ENCODE assay signal across 35 mouse cellular contexts in the genomic region with DNA sequence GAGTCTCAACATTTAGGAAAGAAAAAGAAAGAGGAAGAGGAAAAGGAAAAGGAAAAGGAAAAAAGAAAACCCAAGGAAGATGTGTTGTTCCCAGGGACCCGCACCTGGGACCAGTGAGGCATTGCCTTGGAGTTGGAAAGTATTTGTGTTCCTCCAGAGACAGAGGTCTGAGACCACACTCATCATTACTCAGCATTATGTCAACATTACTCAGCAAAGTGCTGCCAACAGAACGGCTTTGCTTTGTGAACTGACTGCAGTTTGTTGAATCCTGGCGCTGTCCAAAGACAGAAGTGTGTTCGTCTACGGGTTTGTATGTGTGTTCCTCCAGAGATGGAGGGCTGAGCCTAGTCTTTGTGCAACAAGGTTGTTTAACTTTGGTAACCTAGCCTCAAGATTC. TPM values are rescaled to one million over a fixed set of nuclear protein-coding genes. Genes with fewer than 3 reads are reported as not detected.
DNase-seq lines count a peak whose midpoint lies in the region; ATAC-seq and TF ChIP-seq lines count a peak whose summit lies in the region.
"Had no signal": no experiment of that assay in that cellular context is flagged by ENCODE, and none has a peak within 500 bp of the region (broad histone marks: within the 10 kb centered on the region; RNA-seq: fewer than 3 reads in every experiment).

No protein-coding gene starts in this region.

- no peak overlapping the region for H3K4me3 ChIP-seq in heart, embryonic 13.5 days
- H3K4me3 ChIP-seq in heart, embryonic 11.5 days (ENCODE audit: low read depth, low read length): no peak overlapping the region
- no peak overlapping the region for H3K4me3 ChIP-seq in MEL (ENCODE audit: control insufficient read depth in 1 of 2, insufficient read depth in 1 of 2, low read depth in 2 of 2, low read length in 2 of 2)
- no peak overlapping the region for H3K4me3 ChIP-seq in liver, embryonic 12.5 days
- no peak overlapping the region for H3K4me3 ChIP-seq in forebrain, embryonic 16.5 days (replicated peaks; ENCODE audit: low read length)
- no peak overlapping the region for H3K4me3 ChIP-seq in kidney, embryonic 14.5 days (ENCODE audit: low read length)
- H3K4me3 ChIP-seq: embryonic facial prominence, embryonic 13.5 days; heart, embryonic 10.5 days; hindbrain, embryonic 12.5 days; kidney, embryonic 15.5 days; left cerebral cortex, adult 2 months; limb, embryonic 15.5 days; midbrain, embryonic 15.5 days; myocyte; neural tube, embryonic 13.5 days; stomach, embryonic 15.5 days had no signal

- TF ChIP-seq POLR2A in MEL (IDR thresholded peaks at IDR 0.05; ENCODE audit: control insufficient read depth in 1 of 2, insufficient read depth in 1 of 2, low read depth in 1 of 2, low read length in 2 of 2, poor library complexity in 1 of 2): no peak

- no peak for TF ChIP-seq CTCF in MEL (IDR thresholded peaks at IDR 0.05 in 2 of 3, conservative IDR thresholded peaks at IDR 0.05 in 1 of 3; ENCODE audit: control insufficient read depth in 1 of 3, insufficient read depth in 1 of 3, low read depth in 2 of 3, low read length in 3 of 3, poor library complexity in 1 of 3, severe bottlenecking in 1 of 3)

- WGBS in heart, embryonic 13.5 days: 82% methylated on average over 5 of the region's 5 CpGs
- WGBS in heart, embryonic 11.5 days (ENCODE audit: insufficient replicate concordance): 85% methylated on average over 5 of the region's 5 CpGs
- WGBS in liver, embryonic 12.5 days (ENCODE audit: insufficient replicate concordance): 70% methylated on average over 5 of the region's 5 CpGs
- WGBS in forebrain, embryonic 16.5 days: 90% methylated on average over 5 of the region's 5 CpGs
- WGBS in kidney, embryonic 14.5 days: 88% methylated on average over 5 of the region's 5 CpGs

- peaks cover 21% of the 10 kb centered on the region for H3K27me3 ChIP-seq in heart, embryonic 13.5 days (replicated peaks)
- no peaks in the 10 kb centered on the region for H3K27me3 ChIP-seq in heart, embryonic 11.5 days (ENCODE audit: control insufficient read depth, insufficient read depth, low read length)
- H3K27me3 ChIP-seq in MEL (ENCODE audit: control insufficient read depth in 1 of 2, insufficient read depth in 2 of 2, low read length in 2 of 2): no peaks in the 10 kb centered on the region
- H3K27me3 ChIP-seq in liver, embryonic 12.5 days (replicated peaks): peaks cover 11% of the 10 kb centered on the region; the same call in 1 of the 2 replicates
- H3K27me3 ChIP-seq in forebrain, embryonic 16.5 days (replicated peaks; ENCODE audit: control insufficient read depth, insufficient read depth, low read length): no peaks in the 10 kb centered on the region
- no peaks in the 10 kb centered on the region for H3K27me3 ChIP-seq in kidney, embryonic 14.5 days (ENCODE audit: control insufficient read depth, insufficient read depth, low read length)
- H3K27me3 ChIP-seq: embryonic facial prominence, embryonic 13.5 days; kidney, embryonic 15.5 days; limb, embryonic 15.5 days; midbrain, embryonic 15.5 days; neural tube, embryonic 13.5 days; Patski; stomach, embryonic 15.5 days had no signal

- no peak overlapping the region for H3K4me2 ChIP-seq in heart, embryonic 13.5 days
- H3K4me2 ChIP-seq in heart, embryonic 11.5 days: no peak overlapping the region
- peak overlapping the region; percentile 3; the same call in 1 of the 2 replicates for H3K4me2 ChIP-seq in liver, embryonic 12.5 days
- no peak overlapping the region for H3K4me2 ChIP-seq in forebrain, embryonic 16.5 days (ENCODE audit: low read length)
- no peak overlapping the region for H3K4me2 ChIP-seq in kidney, embryonic 14.5 days (replicated peaks; ENCODE audit: low read depth, low read length)
- H3K4me2 ChIP-seq: embryonic facial prominence, embryonic 13.5 days; hindbrain, embryonic 12.5 days; kidney, embryonic 15.5 days; limb, embryonic 15.5 days; midbrain, embryonic 15.5 days; neural tube, embryonic 13.5 days; stomach, embryonic 15.5 days had no signal

- TF ChIP-seq EP300 in MEL (IDR thresholded peaks at IDR 0.05; ENCODE audit: low read depth in 1 of 2, low read length in 2 of 2): no peak; a peak in 1 of 4 replicates

- H3K79me2 ChIP-seq in MEL (ENCODE audit: control insufficient read depth, insufficient read depth, low read length, poor library complexity): no peaks in the 10 kb centered on the region

- no peaks in the 10 kb centered on the region for H3K36me3 ChIP-seq in heart, embryonic 13.5 days
- no peaks in the 10 kb centered on the region for H3K36me3 ChIP-seq in heart, embryonic 11.5 days (ENCODE audit: control insufficient read depth, insufficient read depth, low read length)
- peaks cover 0 to 43% of the 10 kb centered on the region in 2 experiments; a peak in 2 of 4 replicates for H3K36me3 ChIP-seq in MEL (ENCODE audit: control insufficient read depth in 1 of 2, insufficient read depth in 2 of 2, low read length in 2 of 2)
- H3K36me3 ChIP-seq in liver, embryonic 12.5 days: no peaks in the 10 kb centered on the region
- H3K36me3 ChIP-seq in forebrain, embryonic 16.5 days (ENCODE audit: control insufficient read depth, insufficient read depth): no peaks in the 10 kb centered on the region
- no peaks in the 10 kb centered on the region for H3K36me3 ChIP-seq in kidney, embryonic 14.5 days (ENCODE audit: control insufficient read depth, insufficient read depth, low read length)
- H3K36me3 ChIP-seq: embryonic facial prominence, embryonic 13.5 days; heart, embryonic 10.5 days; hindbrain, embryonic 12.5 days; kidney, embryonic 15.5 days; limb, embryonic 15.5 days; midbrain, embryonic 15.5 days; neural tube, embryonic 13.5 days; stomach, embryonic 15.5 days had no signal

- DNase-seq in MEL (ENCODE audit: low read depth, low spot score): peak; percentile 75
- DNase-seq in testis, postnatal 14 days (ENCODE audit: low spot score): no peak
- DNase-seq in spleen, postnatal 36 days (ENCODE audit: low spot score in 2 of 2): no peak
- DNase-seq: adrenal gland, adult 8-10 months; B cell, adult 2 months; cerebellum, adult 2 months; cerebellum, postnatal 36 days; embryo, embryonic 11 days; heart, postnatal 14 days; kidney, postnatal 36 days; layer of hippocampus, adult 9-11 months; left cerebral cortex, postnatal 4 days; retina, postnatal 1 day; right cerebral cortex, postnatal 4 days; thymus, adult 2 months had no signal

- no peaks in the 10 kb centered on the region for H3K9me3 ChIP-seq in heart, embryonic 13.5 days
- no peaks in the 10 kb centered on the region for H3K9me3 ChIP-seq in heart, embryonic 11.5 days (replicated peaks; ENCODE audit: control insufficient read depth, low read length)
- H3K9me3 ChIP-seq in MEL (replicated peaks; ENCODE audit: insufficient read depth, low read length): no peaks in the 10 kb centered on the region
- H3K9me3 ChIP-seq in liver, embryonic 12.5 days (replicated peaks): no peaks in the 10 kb centered on the region
- H3K9me3 ChIP-seq in forebrain, embryonic 16.5 days (ENCODE audit: control insufficient read depth, low read length): no peaks in the 10 kb centered on the region
- no peaks in the 10 kb centered on the region for H3K9me3 ChIP-seq in kidney, embryonic 14.5 days (ENCODE audit: control insufficient read depth, low read length)
- H3K9me3 ChIP-seq: embryonic facial prominence, embryonic 13.5 days; heart, embryonic 10.5 days; hindbrain, embryonic 12.5 days; kidney, embryonic 15.5 days; limb, embryonic 15.5 days; midbrain, embryonic 15.5 days; neural tube, embryonic 13.5 days; stomach, embryonic 15.5 days had no signal

- peaks cover 18% of the 10 kb centered on the region for H3K4me1 ChIP-seq in heart, embryonic 13.5 days
- H3K4me1 ChIP-seq in heart, embryonic 11.5 days (ENCODE audit: control insufficient read depth, insufficient read depth, low read length): 0 out of 2 replicates have a peak, but pooled peaks cover 3% of the 10 kb centered on the region
- peaks cover 24 to 55% of the 10 kb centered on the region in 2 experiments for H3K4me1 ChIP-seq in MEL (ENCODE audit: control insufficient read depth in 1 of 2, insufficient read depth in 2 of 2, low read length in 2 of 2)
- H3K4me1 ChIP-seq in liver, embryonic 12.5 days: peaks cover 69% of the 10 kb centered on the region
- peaks cover 16% of the 10 kb centered on the region for H3K4me1 ChIP-seq in forebrain, embryonic 16.5 days (replicated peaks; ENCODE audit: control insufficient read depth, insufficient read depth, low read length)
- no peaks in the 10 kb centered on the region for H3K4me1 ChIP-seq in kidney, embryonic 14.5 days (ENCODE audit: control insufficient read depth, insufficient read depth, low read length)
- H3K4me1 ChIP-seq: kidney, embryonic 15.5 days; stomach, embryonic 15.5 days had no signal

- H3K27ac ChIP-seq in heart, embryonic 13.5 days (replicated peaks): no peak overlapping the region
- no peak overlapping the region for H3K27ac ChIP-seq in heart, embryonic 11.5 days (ENCODE audit: low read depth, low read length)
- H3K27ac ChIP-seq in MEL (ENCODE audit: control insufficient read depth, low read depth, low read length): peak overlapping the region; percentile 33; the same call in 1 of the 2 replicates
- H3K27ac ChIP-seq in liver, embryonic 12.5 days: peak overlapping the region; percentile 84
- H3K27ac ChIP-seq in forebrain, embryonic 16.5 days (ENCODE audit: low read length): no peak overlapping the region
- no peak overlapping the region for H3K27ac ChIP-seq in kidney, embryonic 14.5 days (ENCODE audit: low read depth, low read length)
- H3K27ac ChIP-seq: embryonic facial prominence, embryonic 13.5 days; heart, embryonic 10.5 days; hindbrain, embryonic 12.5 days; kidney, embryonic 15.5 days; left cerebral cortex, adult 2 months; limb, embryonic 15.5 days; macrophage; midbrain, embryonic 15.5 days; neural tube, embryonic 13.5 days; stomach, embryonic 15.5 days had no signal

- TF ChIP-seq RAD21 in MEL (IDR thresholded peaks at IDR 0.05; ENCODE audit: low read depth, low read length): no peak

- ATAC-seq in heart, embryonic 13.5 days (ENCODE audit: extremely low read depth, insufficient number of reproducible peaks, low FRiP score, low TSS enrichment): peak; percentile 72
- ATAC-seq in heart, embryonic 11.5 days (replicated peaks; ENCODE audit: insufficient number of reproducible peaks, low FRiP score, low TSS enrichment): no peak
- ATAC-seq in liver, embryonic 12.5 days: peak; percentile 54
- no peak for ATAC-seq in forebrain, embryonic 16.5 days
- no peak for ATAC-seq in kidney, embryonic 14.5 days (ENCODE audit: low FRiP score, low TSS enrichment)
- ATAC-seq: forebrain, embryonic 14.5 days; intestine, postnatal 0 days; lung, postnatal 0 days; midbrain, embryonic 15.5 days; Patski had no signal

- H3K9ac ChIP-seq in heart, embryonic 13.5 days: no peak overlapping the region
- H3K9ac ChIP-seq in heart, embryonic 11.5 days (ENCODE audit: low read depth, low read length): no peak overlapping the region
- no peak overlapping the region for H3K9ac ChIP-seq in MEL (ENCODE audit: control insufficient read depth, low read depth, low read length, poor library complexity, severe bottlenecking)
- no peak overlapping the region for H3K9ac ChIP-seq in liver, embryonic 12.5 days
- no peak overlapping the region for H3K9ac ChIP-seq in forebrain, embryonic 16.5 days (replicated peaks; ENCODE audit: low read depth, low read length)
- H3K9ac ChIP-seq in kidney, embryonic 14.5 days (ENCODE audit: low read depth, low read length): no peak overlapping the region
- H3K9ac ChIP-seq: embryonic facial prominence, embryonic 13.5 days; hindbrain, embryonic 12.5 days; kidney, embryonic 15.5 days; limb, embryonic 15.5 days; midbrain, embryonic 15.5 days; neural tube, embryonic 13.5 days; stomach, embryonic 15.5 days had no signal

RNA-seq across cellular contexts. Expression of a gene that starts 20.4 kb away (rescaled TPM):
- polyA plus RNA-seq in heart, embryonic 13.5 days (2015; fragmentation: Nextera tagmentation; extraction: Ambion mirVana): 1.3 and 1.8 TPM in 2 replicates
- polyA plus RNA-seq in heart, embryonic 11.5 days (2014; fragmentation: Nextera tagmentation; extraction: Ambion mirVana): 1.3 and 2.5 TPM in 2 replicates
- 2.2 and 2.4 TPM in 2 replicates for total RNA-seq in MEL (2012; rRNA removed)
- 1 to 10 TPM in 1 of 2 experiments, not detected in 1; 7.6 TPM for polyA plus RNA-seq in MEL (2012; ENCODE audit: insufficient read depth in 1 of 2, insufficient read length in 2 of 2, low read depth in 1 of 2, low replicate concordance in 2 of 2, missing spikeins in 1 of 2)
- polyA plus RNA-seq in liver, embryonic 12.5 days (2016; fragmentation: Nextera tagmentation; extraction: Ambion mirVana): 4.8 and 5.1 TPM in 2 replicates
- 3.2 and 3.9 TPM in 2 replicates for polyA plus RNA-seq in forebrain, embryonic 16.5 days (2015; fragmentation: Nextera tagmentation; extraction: Ambion mirVana)
- 1.0 and 1.1 TPM in 2 replicates for polyA plus RNA-seq in kidney, embryonic 14.5 days (2014; fragmentation: Nextera tagmentation; extraction: Ambion mirVana)

Comparison
In these comparisons a context has a peak if more than half of its experiments do, and no peak if none do; other contexts are left out.
1. ATAC-seq: peak in heart, embryonic 13.5 days (single experiment) and liver, embryonic 12.5 days (single experiment); none in heart, embryonic 11.5 days (single experiment), forebrain, embryonic 16.5 days (single experiment) and kidney, embryonic 14.5 days (single experiment).
2. H3K27ac ChIP-seq: peak in MEL (single experiment) and liver, embryonic 12.5 days (single experiment); none in heart, embryonic 13.5 days (single experiment), heart, embryonic 11.5 days (single experiment), forebrain, embryonic 16.5 days (single experiment) and kidney, embryonic 14.5 days (single experiment).